Mouse (Mus musculus): Measurements from ENCODE around the gene Evx2. TPM values are rescaled to one million over a fixed set of nuclear protein-coding genes. Genes with fewer than 3 reads are reported as not detected.

Evx2 gene
- total and polyA plus RNA-seq, 3 experiments, result not detected

DNA sequence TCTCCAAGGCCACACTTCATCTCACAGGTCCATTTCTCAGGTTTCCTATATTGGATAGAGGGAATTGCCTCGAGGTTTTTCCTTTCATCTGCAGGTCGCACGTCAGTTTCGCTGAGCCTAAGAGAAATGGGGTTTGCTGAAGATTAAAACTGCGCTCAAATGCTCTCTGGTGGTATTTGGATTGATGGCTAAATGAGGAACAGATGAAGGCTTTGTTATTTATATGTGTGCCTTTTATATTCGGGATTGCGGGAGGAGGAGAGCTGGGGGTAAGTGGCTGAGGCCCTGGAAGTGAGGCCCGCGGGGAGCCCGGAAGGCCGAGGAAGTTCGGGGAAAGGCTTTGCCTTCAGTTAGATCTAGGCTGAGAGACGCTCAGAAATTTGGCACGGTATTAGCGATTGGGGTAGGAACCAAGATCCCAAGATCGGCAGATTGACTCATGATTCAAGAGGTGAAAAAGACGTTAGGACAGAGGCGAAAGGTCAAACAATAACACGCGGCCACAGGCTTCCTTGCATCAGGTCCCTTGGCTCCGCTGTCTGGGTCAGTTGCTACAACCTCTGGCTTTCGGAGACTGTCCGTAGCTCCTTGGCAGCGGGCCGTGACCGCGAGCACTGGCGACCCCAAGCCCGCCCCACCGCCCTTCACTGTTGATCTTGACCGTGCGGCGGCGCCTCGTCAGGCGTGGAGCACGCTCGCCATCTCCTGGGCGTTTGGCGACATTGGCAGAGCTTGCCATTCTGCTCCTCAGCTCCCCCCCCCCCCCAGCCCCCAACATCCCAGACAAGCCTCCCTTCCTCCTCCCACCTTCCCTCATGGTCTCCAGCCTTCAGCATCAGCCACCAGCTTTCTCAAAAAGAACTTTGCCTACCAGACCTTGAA, 13.4 kb upstream of the Evx2 start:
- H3K9ac ChIP-seq (ENCODE audit: control insufficient read depth, low read depth, low read length, poor library complexity, severe bottlenecking), result peak overlapping the region; percentile 54
- peak overlapping the region; percentile 54 to 69 for H3K4me3 ChIP-seq (ENCODE audit: control insufficient read depth in 1 of 2, insufficient read depth in 1 of 2, low read depth in 2 of 2, low read length in 2 of 2)
- no peaks in the 10 kb centered on the region for H3K36me3 ChIP-seq (ENCODE audit: control insufficient read depth in 1 of 2, insufficient read depth in 2 of 2, low read length in 2 of 2)
- H3K9me3 ChIP-seq (replicated peaks; ENCODE audit: insufficient read depth, low read length), result no peaks in the 10 kb centered on the region
- no peak overlapping the region for H3K27ac ChIP-seq (ENCODE audit: control insufficient read depth, low read depth, low read length)
- DNase-seq (ENCODE audit: low read depth, low spot score), result peak; percentile 84
- H3K79me2 ChIP-seq (ENCODE audit: control insufficient read depth, insufficient read depth, low read length, poor library complexity), result no peaks in the 10 kb centered on the region
- no peaks in the 10 kb centered on the region for H3K4me1 ChIP-seq (ENCODE audit: control insufficient read depth in 1 of 2, insufficient read depth in 2 of 2, low read length in 2 of 2)
- peaks cover under 1 to 3% of the 10 kb centered on the region in 2 experiments; a peak in 3 of 4 replicates for H3K27me3 ChIP-seq (ENCODE audit: control insufficient read depth in 1 of 2, insufficient read depth in 2 of 2, low read length in 2 of 2)
- TF ChIP-seq CTCF (IDR thresholded peaks at IDR 0.05 in 2 of 3, conservative IDR thresholded peaks at IDR 0.05 in 1 of 3; ENCODE audit: control insufficient read depth in 1 of 3, insufficient read depth in 1 of 3, low read depth in 2 of 3, low read length in 3 of 3, poor library complexity in 1 of 3, severe bottlenecking in 1 of 3) (peak in 2 of 3 experiments; percentile 70 to 96; a peak in 5 of 6 replicates), KAT2A (conservative IDR thresholded peaks at IDR 0.05; ENCODE audit: low read depth, low read length) (no peak), MXI1 (IDR thresholded peaks at IDR 0.05; ENCODE audit: low read depth, low read length) (0 out of 2 replicates have a peak, but pooled peaks have one; percentile 19), HCFC1 (IDR thresholded peaks at IDR 0.05; ENCODE audit: low read depth, low read length) (no peak), BHLHE40 (IDR thresholded peaks at IDR 0.05; ENCODE audit: borderline replicate concordance, low read depth, low read length) (no peak), POLR2AphosphoS2 (IDR thresholded peaks at IDR 0.05; ENCODE audit: low read length) (no peak), ZMIZ1 (IDR thresholded peaks at IDR 0.05; ENCODE audit: low read depth, low read length) (no peak), MYC (IDR thresholded peaks at IDR 0.05; ENCODE audit: low read depth, low read length) (no peak), ZNF384 (IDR thresholded peaks at IDR 0.05; ENCODE audit: low read depth, low read length) (no peak), SIN3A (IDR thresholded peaks at IDR 0.05; ENCODE audit: low read length) (no peak), ZC3H11A (IDR thresholded peaks at IDR 0.05; ENCODE audit: low read depth, low read length) (peak; percentile 67), MAZ (IDR thresholded peaks at IDR 0.05; ENCODE audit: low read depth, low read length) (peak; percentile 64), TCF12 (IDR thresholded peaks at IDR 0.05; ENCODE audit: low read depth, low read length) (no peak), UBTF (IDR thresholded peaks at IDR 0.05; ENCODE audit: borderline replicate concordance, insufficient read depth, low read depth, low read length) (no peak), POLR2AphosphoS5 (IDR thresholded peaks at IDR 0.05; ENCODE audit: borderline replicate concordance, low read depth, low read length) (no peak), E2F4 (IDR thresholded peaks at IDR 0.05; ENCODE audit: borderline replicate concordance, low read depth, low read length) (no peak), SMC3 (IDR thresholded peaks at IDR 0.05; ENCODE audit: low read depth, low read length) (peak; percentile 66), USF1 (IDR thresholded peaks at IDR 0.05; ENCODE audit: low read depth, low read length) (no peak), GABPA (IDR thresholded peaks at IDR 0.05; ENCODE audit: low read depth, low read length) (no peak), ZKSCAN1 (IDR thresholded peaks at IDR 0.05; ENCODE audit: low read depth, low read length) (no peak), TBP (IDR thresholded peaks at IDR 0.05; ENCODE audit: low read depth, low read length) (no peak), CHD2 (IDR thresholded peaks at IDR 0.05; ENCODE audit: low read length) (no peak), USF2 (IDR thresholded peaks at IDR 0.05; ENCODE audit: borderline replicate concordance in 1 of 2, insufficient read depth in 1 of 2, low read depth in 1 of 2, low read length in 2 of 2) (no peak), MEF2A (IDR thresholded peaks at IDR 0.05; ENCODE audit: extremely low read depth, insufficient replicate concordance, low read depth, low read length, poor library complexity, severe bottlenecking) (no peak), RCOR1 (IDR thresholded peaks at IDR 0.05; ENCODE audit: low read depth, low read length) (no peak), NRF1 (IDR thresholded peaks at IDR 0.05; ENCODE audit: insufficient read depth, low read depth, low read length, poor library complexity, severe bottlenecking) (no peak), TAL1 (IDR thresholded peaks at IDR 0.05; ENCODE audit: low read length) (no peak), MAFK (IDR thresholded peaks at IDR 0.05; ENCODE audit: borderline replicate concordance, low read depth, low read length) (no peak), POLR2A (IDR thresholded peaks at IDR 0.05; ENCODE audit: control insufficient read depth in 1 of 2, insufficient read depth in 1 of 2, low read depth in 1 of 2, low read length in 2 of 2, poor library complexity in 1 of 2) (no peak), GATA1 (IDR thresholded peaks at IDR 0.05; ENCODE audit: low read depth, low read length) (no peak), EP300 (IDR thresholded peaks at IDR 0.05; ENCODE audit: low read depth in 1 of 2, low read length in 2 of 2) (no peak), ETS1 (IDR thresholded peaks at IDR 0.05; ENCODE audit: low read depth, low read length) (no peak), NELFE (IDR thresholded peaks at IDR 0.05; ENCODE audit: low read depth, low read length) (no peak), CHD1 (IDR thresholded peaks at IDR 0.05; ENCODE audit: low read depth, low read length) (no peak), MAX (IDR thresholded peaks at IDR 0.05; ENCODE audit: low read length) (no peak), MYB (IDR thresholded peaks at IDR 0.05; ENCODE audit: low read depth, low read length) (no peak)
